Mouse (Mus musculus) C2C12 (cell line): Measurements from ENCODE around the gene Rftn2. TPM values are rescaled to one million over a fixed set of nuclear protein-coding genes. Genes with fewer than 3 reads are reported as not detected.

Experiments used
- H3K27me3 ChIP-seq: one replicate; pipeline ENCODE4 v1.6.1; 2011; ENCODE audit not compliant: control insufficient read depth, insufficient read depth, insufficient read length
- H3K36me3 ChIP-seq: one replicate; pipeline ENCODE4 v1.6.1; 2011; ENCODE audit not compliant: control insufficient read depth, insufficient read depth
- H3K4me3 ChIP-seq: one replicate; pipeline ENCODE4 v1.5.1; 2011; ENCODE audit warnings: mild to moderate bottlenecking, control low read depth; ENCODE audit not compliant: poor library complexity, insufficient read depth, severe bottlenecking
- H3K79me2 ChIP-seq: one replicate; pipeline ENCODE4 v1.6.1; 2011; ENCODE audit not compliant: control insufficient read depth, insufficient read depth
- H3K79me3 ChIP-seq: one replicate; pipeline ENCODE4 v1.6.1; 2011; ENCODE audit warnings: low read depth, control low read depth
- H3ac ChIP-seq: one replicate; pipeline ENCODE3; 2011; ENCODE audit warnings: low read depth; ENCODE audit not compliant: control insufficient read depth, insufficient read length
- CEBPB ChIP-seq: IDR thresholded peaks from one replicate; pipeline ENCODE4 v1.6.1; 2011; ENCODE audit warnings: low read depth, mild to moderate bottlenecking, control low read depth, moderate library complexity
- CTCF ChIP-seq: IDR thresholded peaks from one replicate; pipeline ENCODE4 v1.5.1; 2011; ENCODE audit not compliant: control insufficient read depth, insufficient read depth, insufficient read length
- FOSL1 ChIP-seq: IDR thresholded peaks from one replicate; pipeline ENCODE4 v1.8.0; 2011; ENCODE audit warnings: mild to moderate bottlenecking, low read length; ENCODE audit not compliant: poor library complexity, insufficient read depth, severe bottlenecking
- MAX ChIP-seq: IDR thresholded peaks from one replicate; pipeline ENCODE4 v1.6.1; 2011; ENCODE audit warnings: mild to moderate bottlenecking, control low read depth
- MYOD1 ChIP-seq: IDR thresholded peaks from one replicate; pipeline ENCODE4 v1.6.1; 2011; ENCODE audit warnings: low read depth; ENCODE audit not compliant: control insufficient read depth, insufficient read length
- MYOG ChIP-seq: IDR thresholded peaks from one replicate; pipeline ENCODE4 v1.6.1; 2011; ENCODE audit not compliant: control insufficient read depth, insufficient read length; ENCODE audit errors: extremely low read depth
- USF1 ChIP-seq: IDR thresholded peaks from one replicate; pipeline ENCODE4 v1.6.1; 2011; ENCODE audit warnings: low read depth, mild to moderate bottlenecking, control low read depth, moderate library complexity
- polyA plus RNA-seq: library from polyadenylated mRNA; unstranded; fragments of >200 nt; fragmentation: generic; extraction: Trizol; gene quantifications from one replicate; pipeline ENCODE4 v1.2.1, GENCODE M21; 2012; ENCODE audit warnings: missing spikeins

Rftn2 gene
- polyA plus RNA-seq, 1 experiment: 13.0 TPM

- H3ac ChIP-seq: no peak overlapping the region
- no peaks in the 10 kb centered on the region for H3K79me2 ChIP-seq
- no peak for TF ChIP-seq USF1
- TF ChIP-seq CTCF: no peak
- TF ChIP-seq FOSL1: no peak
- TF ChIP-seq MYOG: no peak
- no peak for TF ChIP-seq MAX
- TF ChIP-seq MYOD1: no peak
- no peak for TF ChIP-seq CEBPB
- peaks cover 8% of the 10 kb centered on the region for H3K36me3 ChIP-seq
- no peaks in the 10 kb centered on the region for H3K27me3 ChIP-seq
- H3K4me3 ChIP-seq: no peak overlapping the region
- no peaks in the 10 kb centered on the region for H3K79me3 ChIP-seq
Observed at GRCm38 (mm10) chr1:55215185-55215813, 11.3 kb downstream of the Rftn2 start.

DNA sequence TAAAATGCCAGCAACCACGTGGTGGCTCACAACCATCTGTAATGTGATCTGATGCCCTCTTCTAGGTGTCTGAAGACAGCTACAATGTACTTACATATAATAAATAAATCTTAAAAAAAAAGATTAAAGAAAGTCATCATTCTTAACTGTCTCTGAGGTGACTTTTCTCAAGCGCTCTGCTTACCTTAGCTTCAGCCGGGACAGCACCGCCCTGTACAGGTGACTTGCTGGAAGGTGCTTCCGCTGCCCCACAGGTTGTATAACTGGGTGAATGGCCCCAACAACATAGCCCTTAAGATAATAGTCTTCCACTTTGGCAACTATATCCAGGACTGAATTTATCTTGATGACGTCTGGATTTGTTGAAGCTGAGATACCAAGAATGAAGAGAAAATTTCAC lies 12.6 kb downstream of the Rftn2 start:
- no peaks in the 10 kb centered on the region for H3K79me2 ChIP-seq
- H3K4me3 ChIP-seq: no peak overlapping the region
- H3K27me3 ChIP-seq: no peaks in the 10 kb centered on the region
- no peak for TF ChIP-seq FOSL1
- TF ChIP-seq MAX: no peak
- TF ChIP-seq CEBPB: no peak
- no peak for TF ChIP-seq CTCF
- no peak for TF ChIP-seq MYOD1
- no peak for TF ChIP-seq MYOG
- TF ChIP-seq USF1: no peak
- H3K79me3 ChIP-seq: no peaks in the 10 kb centered on the region
- peaks cover 8% of the 10 kb centered on the region for H3K36me3 ChIP-seq
- no peak overlapping the region for H3ac ChIP-seq

- TF ChIP-seq CTCF: no peak
- no peak for TF ChIP-seq CEBPB
- no peak for TF ChIP-seq FOSL1
- TF ChIP-seq MYOD1: no peak
- TF ChIP-seq MAX: no peak
- TF ChIP-seq MYOG: no peak
- no peak for TF ChIP-seq USF1
- no peaks in the 10 kb centered on the region for H3K79me3 ChIP-seq
Observed at GRCm38 (mm10) chr1:55213475-55213874, 13.1 kb downstream of the Rftn2 start.

GRCm38 (mm10) chr1:55212771-55213170 lies 13.8 kb downstream of the Rftn2 start:
- no peak overlapping the region for H3K4me3 ChIP-seq
- peaks cover 8% of the 10 kb centered on the region for H3K36me3 ChIP-seq
- H3ac ChIP-seq: no peak overlapping the region
- H3K79me3 ChIP-seq: no peaks in the 10 kb centered on the region
- no peaks in the 10 kb centered on the region for H3K79me2 ChIP-seq
- no peaks in the 10 kb centered on the region for H3K27me3 ChIP-seq
- TF ChIP-seq MYOG: no peak
- TF ChIP-seq USF1: no peak
- TF ChIP-seq CTCF: no peak
- no peak for TF ChIP-seq FOSL1
- no peak for TF ChIP-seq MAX
- TF ChIP-seq MYOD1: no peak
- no peak for TF ChIP-seq CEBPB

More at GRCm38 (mm10) chr1:55213475-55213874, 13.1 kb downstream of the Rftn2 start:
- Histone ChIP-seq H3K27me3 (no peaks in the 10 kb centered on the region), H3K36me3 (peaks cover 8% of the 10 kb centered on the region), H3K4me3 (no peak overlapping the region), H3ac (no peak overlapping the region), H3K79me2 (no peaks in the 10 kb centered on the region)

- no peak overlapping the region for H3K4me3 ChIP-seq
- peaks cover 8% of the 10 kb centered on the region for H3K36me3 ChIP-seq
- no peaks in the 10 kb centered on the region for H3K79me2 ChIP-seq
- H3K79me3 ChIP-seq: no peaks in the 10 kb centered on the region
- H3ac ChIP-seq: no peak overlapping the region
- TF ChIP-seq CEBPB: no peak
- no peak for TF ChIP-seq MYOD1
- no peak for TF ChIP-seq USF1
- TF ChIP-seq MYOG: no peak
- no peak for TF ChIP-seq FOSL1
- TF ChIP-seq MAX: no peak
- no peak for TF ChIP-seq CTCF
- H3K27me3 ChIP-seq: no peaks in the 10 kb centered on the region
Observed at GRCm38 (mm10) chr1:55211081-55211480, 15.5 kb downstream of the Rftn2 start.
